Mouse (Mus musculus) kidney, embryonic 16.5 days (tissue): ENCODE data around the gene Sesn2. TPM values are rescaled to one million over a fixed set of nuclear protein-coding genes. Genes with fewer than 3 reads are reported as not detected.
A peak's percentile ranks its signal among the peaks of the same experiment; 100 is the strongest.

ENCODE experiments used
- ATAC-seq: fragments of 200-750 bp; cut with Nextera tagmentation; 2 replicates; pipeline ENCODE4 v1.8.0; 2017; ENCODE audit warnings: moderate TSS enrichment; ENCODE audit not compliant: low FRiP score, low TSS enrichment
- H3K27ac ChIP-seq: fragments of 300-500 bp; sonication (generic); 2 replicates; pipeline ENCODE4 v1.5.1; 2014; ENCODE audit warnings: low read length
- H3K27me3 ChIP-seq: fragments of 300-500 bp; sonication (generic); 2 replicates; pipeline ENCODE4 v1.6.1; 2014; ENCODE audit warnings: low read length, control low read depth, mixed read lengths; ENCODE audit not compliant: insufficient read depth
- H3K36me3 ChIP-seq: fragments of 300-500 bp; sonication (generic); 2 replicates; pipeline ENCODE4 v1.6.1; 2014; ENCODE audit warnings: low read length, control low read depth, mixed read lengths; ENCODE audit not compliant: insufficient read depth
- H3K4me1 ChIP-seq: fragments of 300-500 bp; sonication (generic); 2 replicates; pipeline ENCODE4 v1.6.1; 2014; ENCODE audit warnings: low read length, control low read depth, mixed read lengths; ENCODE audit not compliant: insufficient read depth
- H3K4me2 ChIP-seq: fragments of 300-500 bp; sonication (generic); replicated peaks from 2 replicates; pipeline ENCODE4 v1.6.1; 2014; ENCODE audit warnings: low read depth, low read length
- H3K4me3 ChIP-seq: fragments of 300-500 bp; sonication (generic); 2 replicates; pipeline ENCODE4 v1.5.1; 2014; ENCODE audit warnings: mild to moderate bottlenecking, low read length
- H3K9ac ChIP-seq: fragments of 300-500 bp; sonication (generic); replicated peaks from 2 replicates; pipeline ENCODE4 v1.6.1; 2014; ENCODE audit warnings: low read length
- H3K9me3 ChIP-seq: fragments of 300-500 bp; sonication (generic); 2 replicates; pipeline ENCODE4 v1.6.1; 2016; ENCODE audit warnings: low read length, control low read depth
- WGBS: fragments of 180-500 bp; shearing (Covaris S2); extraction: QIAGEN DNeasy Blood & Tissue Kit; methylation state at CpG from one replicate; pipeline ENCODE4 v1.1.7; 2014; 5-methylcytosine and 5-hydroxymethylcytosine counted together
- polyA plus RNA-seq: library from polyadenylated mRNA; unstranded; fragments of >200 nt; fragmentation: Nextera tagmentation; extraction: Ambion mirVana; gene quantifications from 2 replicates; pipeline ENCODE4 v1.2.1, GENCODE M21; 2015

Sesn2 gene
- polyA plus RNA-seq, 1 experiment from 2014 or later = 21.2 TPM

DNA sequence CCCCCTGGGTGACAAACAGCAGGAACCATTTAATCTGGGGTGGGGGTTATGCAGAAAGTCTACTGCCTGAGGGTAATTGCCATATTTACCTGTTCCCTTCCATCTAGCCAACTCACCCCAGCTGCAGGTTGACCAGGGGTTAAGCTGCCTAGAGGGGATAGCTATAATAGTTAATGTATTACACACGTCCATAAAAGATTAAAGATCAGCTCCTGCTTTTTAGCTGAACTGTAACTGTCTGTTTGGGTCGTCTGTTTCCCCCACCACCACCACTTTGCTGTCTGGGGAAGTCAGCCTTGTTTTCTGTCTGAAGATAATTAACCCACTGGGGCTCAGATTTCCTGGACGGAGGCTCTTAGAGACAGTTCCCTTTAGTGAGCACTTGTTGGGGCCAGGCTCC lies 40.4 kb downstream of the Sesn2 start:
- WGBS = 8% methylated on average over 3 of the region's 3 CpGs
- H3K36me3 ChIP-seq = no peaks in the 10 kb centered on the region
- no peaks in the 10 kb centered on the region for H3K27me3 ChIP-seq
- peak; percentile 83 for ATAC-seq
- peaks cover 18% of the 10 kb centered on the region for H3K4me1 ChIP-seq
- no peaks in the 10 kb centered on the region for H3K9me3 ChIP-seq
- H3K4me3 ChIP-seq = no peak overlapping the region
- peak overlapping the region; percentile 80 for H3K27ac ChIP-seq
- H3K4me2 ChIP-seq = peak overlapping the region; percentile 15; the same call in 1 of the 2 replicates
- H3K9ac ChIP-seq = no peak overlapping the region

DNA sequence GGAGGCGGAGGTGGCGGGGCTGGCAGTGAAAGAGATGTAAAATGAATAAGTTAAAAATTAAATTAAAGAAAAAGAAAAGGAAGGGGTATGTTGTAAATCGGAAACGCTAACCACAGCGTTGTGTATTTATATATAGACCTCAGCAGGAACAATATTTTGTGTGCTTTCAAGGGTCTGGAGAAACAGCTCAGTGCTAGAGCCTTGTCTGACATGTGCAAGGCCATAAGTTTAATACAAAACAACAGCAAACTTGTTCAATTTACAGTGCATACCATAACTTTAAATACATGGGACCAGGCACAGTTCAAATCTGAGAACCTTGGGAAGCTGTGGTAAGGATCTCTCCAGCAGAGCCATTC lies 46.1 kb downstream of the Sesn2 start:
- Histone ChIP-seq H3K4me1 (peaks cover 23% of the 10 kb centered on the region), H3K4me2 (peak overlapping the region; percentile 82), H3K9ac (peak overlapping the region; percentile 82), H3K27me3 (no peaks in the 10 kb centered on the region), H3K36me3 (peaks cover 16% of the 10 kb centered on the region), H3K27ac (peak overlapping the region; percentile 66; the same call in 1 of the 2 replicates), H3K9me3 (no peaks in the 10 kb centered on the region), H3K4me3 (peak overlapping the region; percentile 67)
- 2% methylated on average over 5 of the region's 5 CpGs for WGBS
- ATAC-seq = no peak; the same call in 1 of the 2 replicates

- Histone ChIP-seq H3K4me3 (peak within 1 kb of the TSS; percentile 67), H3K9me3 (no peaks in the 10 kb centered on the region), H3K4me2 (peak within 1 kb of the TSS; percentile 82), H3K36me3 (peaks cover 18% of the 10 kb centered on the region), H3K4me1 (peaks cover 22% of the 10 kb centered on the region), H3K27me3 (no peaks in the 10 kb centered on the region), H3K9ac (peak within 1 kb of the TSS; percentile 82), H3K27ac (peak within 1 kb of the TSS; percentile 66)
- under 1% methylated on average over 44 of the region's 44 CpGs for WGBS
- ATAC-seq = peak; percentile 94
These were observed 46.7 kb downstream of the Sesn2 start, which contains the start of gene Med18 for GRCm38 (mm10) chr4:132463430-132464254. Gene Med18 (minus strand): TSS chr4:132463921.

- WGBS = 3% methylated on average over 11 of the region's 11 CpGs
- peak overlapping the region; percentile 66; the same call in 1 of the 2 replicates for H3K27ac ChIP-seq
These were observed 47.5 kb downstream of the Sesn2 start for GRCm38 (mm10) chr4:132462836-132463235.

DNA sequence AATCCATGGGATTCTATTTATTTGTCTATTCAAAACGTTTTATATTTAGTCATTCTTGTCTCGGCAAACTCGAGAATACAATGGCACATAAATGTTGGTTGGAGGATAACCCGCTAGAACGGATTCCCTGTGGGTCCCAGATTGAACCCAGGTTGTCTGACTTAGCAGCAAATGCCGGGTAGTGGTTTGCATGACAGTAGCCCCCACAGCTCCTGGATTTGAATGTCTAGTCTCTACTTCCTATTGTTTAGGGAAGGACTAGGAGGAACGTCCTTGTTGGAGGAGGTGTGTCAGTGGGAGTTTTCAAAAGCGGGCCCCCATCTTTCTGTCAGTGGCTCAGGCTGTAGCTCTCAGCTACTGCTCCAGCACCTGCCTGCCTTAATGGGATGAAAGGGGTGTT lies 50.1 kb downstream of the Sesn2 start:
- H3K4me2 ChIP-seq = no peak overlapping the region
- H3K36me3 ChIP-seq = peaks cover 37% of the 10 kb centered on the region
- H3K9me3 ChIP-seq = no peaks in the 10 kb centered on the region
- H3K9ac ChIP-seq = no peak overlapping the region
- no peaks in the 10 kb centered on the region for H3K27me3 ChIP-seq
- no peak overlapping the region for H3K4me3 ChIP-seq
- H3K4me1 ChIP-seq = peaks cover 22% of the 10 kb centered on the region
- no peak for ATAC-seq
- 87% methylated on average over 8 of the region's 8 CpGs for WGBS
- H3K27ac ChIP-seq = no peak overlapping the region

More at GRCm38 (mm10) chr4:132462836-132463235, 47.5 kb downstream of the Sesn2 start:
- no peaks in the 10 kb centered on the region for H3K9me3 ChIP-seq
- no peaks in the 10 kb centered on the region for H3K27me3 ChIP-seq
- peaks cover 22% of the 10 kb centered on the region for H3K4me1 ChIP-seq
- peak overlapping the region; percentile 67 for H3K4me3 ChIP-seq
- H3K9ac ChIP-seq = peak overlapping the region; percentile 82
- H3K36me3 ChIP-seq = peaks cover 25% of the 10 kb centered on the region
- peak overlapping the region; percentile 82 for H3K4me2 ChIP-seq
- no peak for ATAC-seq

DNA sequence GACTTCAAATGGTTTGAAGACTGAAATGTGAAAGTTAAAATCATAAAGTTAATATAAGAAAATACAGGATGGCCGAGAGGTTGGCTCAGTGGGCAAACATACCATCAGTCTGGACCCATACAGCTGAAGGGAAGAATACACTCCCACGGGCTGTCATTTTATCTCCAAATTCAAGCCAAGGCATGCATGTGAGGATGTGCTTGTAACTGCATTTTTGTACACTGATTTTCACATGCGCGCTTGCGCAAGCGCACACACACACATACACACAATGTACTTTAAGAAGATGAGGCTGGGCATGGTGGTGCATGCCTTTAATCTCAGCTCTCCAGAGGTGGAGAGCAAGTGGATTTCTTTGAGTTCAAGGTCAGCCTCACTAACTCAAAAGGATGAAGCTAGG lies 54.7 kb downstream of the Sesn2 start:
- H3K27me3 ChIP-seq = no peaks in the 10 kb centered on the region
- H3K4me3 ChIP-seq = no peak overlapping the region
- peak overlapping the region; percentile 26 for H3K27ac ChIP-seq
- H3K4me2 ChIP-seq = no peak overlapping the region
- no peaks in the 10 kb centered on the region for H3K9me3 ChIP-seq
- ATAC-seq = no peak
- H3K9ac ChIP-seq = no peak overlapping the region
- H3K36me3 ChIP-seq = peaks cover 33% of the 10 kb centered on the region
- WGBS = 90% methylated on average over 6 of the region's 6 CpGs
- H3K4me1 ChIP-seq = no peaks in the 10 kb centered on the region

DNA sequence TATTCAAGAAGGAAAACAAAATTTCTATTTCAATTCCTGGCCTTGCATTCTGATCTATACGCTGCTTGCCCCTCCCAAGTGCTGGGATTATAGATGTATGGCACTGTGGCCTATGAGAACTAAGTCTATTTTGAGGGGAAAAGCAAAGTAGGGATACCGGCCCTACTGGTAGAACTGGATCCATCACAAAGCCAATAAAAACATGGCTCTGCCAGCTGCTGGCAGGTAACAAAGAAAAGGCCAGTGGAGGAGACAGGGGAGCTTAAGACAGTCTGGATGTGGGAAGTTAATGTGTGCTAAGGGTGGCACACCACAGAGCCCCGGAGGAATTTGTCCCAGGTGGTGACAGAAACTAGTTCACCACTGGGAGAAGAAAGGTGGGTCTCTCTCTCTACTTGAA lies 55.2 kb downstream of the Sesn2 start:
- H3K9me3 ChIP-seq = no peaks in the 10 kb centered on the region
- H3K27me3 ChIP-seq = no peaks in the 10 kb centered on the region
- no peak overlapping the region for H3K9ac ChIP-seq
- no peak overlapping the region for H3K4me2 ChIP-seq
- 69% methylated on average over 3 of the region's 3 CpGs for WGBS
- ATAC-seq = no peak
- H3K4me1 ChIP-seq = no peaks in the 10 kb centered on the region
- H3K27ac ChIP-seq = peak overlapping the region; percentile 26
- H3K4me3 ChIP-seq = no peak overlapping the region
- peaks cover 30% of the 10 kb centered on the region for H3K36me3 ChIP-seq

- ATAC-seq = no peak
- no peaks in the 10 kb centered on the region for H3K4me1 ChIP-seq
These were observed 56.1 kb downstream of the Sesn2 start for GRCm38 (mm10) chr4:132454216-132454615.

DNA sequence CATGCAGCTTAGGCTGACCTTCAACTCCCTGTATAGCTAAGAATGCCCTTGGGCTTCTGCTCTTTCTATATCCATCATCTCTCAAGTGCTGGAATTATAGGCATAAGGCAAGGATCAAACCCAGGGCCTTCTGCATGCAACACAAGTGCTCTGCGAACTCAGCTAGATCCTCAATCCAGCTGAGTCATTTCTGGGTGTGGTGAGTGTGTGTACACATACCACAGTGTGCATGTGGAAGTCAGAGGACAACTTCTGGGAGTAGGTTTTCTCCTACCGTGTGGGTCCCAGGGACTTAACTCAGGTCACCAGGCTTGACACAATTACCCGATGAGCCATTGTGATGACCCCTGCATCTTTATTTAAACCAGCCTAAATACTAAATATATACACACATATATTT lies 60.5 kb downstream of the Sesn2 start:
- no peaks in the 10 kb centered on the region for H3K27me3 ChIP-seq
- no peaks in the 10 kb centered on the region for H3K4me1 ChIP-seq
- no peak overlapping the region for H3K4me2 ChIP-seq
- no peak overlapping the region for H3K9ac ChIP-seq
- H3K9me3 ChIP-seq = no peaks in the 10 kb centered on the region
- H3K27ac ChIP-seq = no peak overlapping the region
- no peak overlapping the region for H3K4me3 ChIP-seq
- no peak for ATAC-seq
- 89% methylated on average over 3 of the region's 3 CpGs for WGBS
- no peaks in the 10 kb centered on the region for H3K36me3 ChIP-seq

More at GRCm38 (mm10) chr4:132454216-132454615, 56.1 kb downstream of the Sesn2 start:
- H3K27me3 ChIP-seq = no peaks in the 10 kb centered on the region
- H3K4me2 ChIP-seq = no peak overlapping the region
- WGBS = 83% methylated on average over 6 of the region's 6 CpGs
- no peak overlapping the region for H3K4me3 ChIP-seq
- no peak overlapping the region for H3K27ac ChIP-seq
- no peaks in the 10 kb centered on the region for H3K9me3 ChIP-seq
- H3K36me3 ChIP-seq = peaks cover 21% of the 10 kb centered on the region
- H3K9ac ChIP-seq = no peak overlapping the region

GRCm38 (mm10) chr4:132446105-132446504 lies 64.2 kb downstream of the Sesn2 start:
- Histone ChIP-seq H3K4me1 (no peaks in the 10 kb centered on the region), H3K4me2 (no peak overlapping the region), H3K27ac (no peak overlapping the region), H3K4me3 (no peak overlapping the region), H3K9ac (no peak overlapping the region), H3K9me3 (no peaks in the 10 kb centered on the region), H3K27me3 (no peaks in the 10 kb centered on the region), H3K36me3 (no peaks in the 10 kb centered on the region)
- no peak for ATAC-seq
- 70% methylated on average over 12 of the region's 12 CpGs for WGBS
